Mouse (Mus musculus): ENCODE data around the gene Ranbp10. TPM values are rescaled to one million over a fixed set of nuclear protein-coding genes. Genes with fewer than 3 reads are reported as not detected.
A peak's percentile ranks its signal among the peaks of the same experiment; 100 is the strongest.

Ranbp10 gene
- 10 to 100 TPM; 24.7 to 25.7 TPM for total RNA-seq (2021)
- long read RNA-seq, full-length matches to known transcripts = 10 of 28 reads
- long read RNA-seq, partial matches to known transcripts = 12 of 28 reads
- long read RNA-seq, other reads (novel, unspliced or antisense) = 6 of 28 reads

DNA sequence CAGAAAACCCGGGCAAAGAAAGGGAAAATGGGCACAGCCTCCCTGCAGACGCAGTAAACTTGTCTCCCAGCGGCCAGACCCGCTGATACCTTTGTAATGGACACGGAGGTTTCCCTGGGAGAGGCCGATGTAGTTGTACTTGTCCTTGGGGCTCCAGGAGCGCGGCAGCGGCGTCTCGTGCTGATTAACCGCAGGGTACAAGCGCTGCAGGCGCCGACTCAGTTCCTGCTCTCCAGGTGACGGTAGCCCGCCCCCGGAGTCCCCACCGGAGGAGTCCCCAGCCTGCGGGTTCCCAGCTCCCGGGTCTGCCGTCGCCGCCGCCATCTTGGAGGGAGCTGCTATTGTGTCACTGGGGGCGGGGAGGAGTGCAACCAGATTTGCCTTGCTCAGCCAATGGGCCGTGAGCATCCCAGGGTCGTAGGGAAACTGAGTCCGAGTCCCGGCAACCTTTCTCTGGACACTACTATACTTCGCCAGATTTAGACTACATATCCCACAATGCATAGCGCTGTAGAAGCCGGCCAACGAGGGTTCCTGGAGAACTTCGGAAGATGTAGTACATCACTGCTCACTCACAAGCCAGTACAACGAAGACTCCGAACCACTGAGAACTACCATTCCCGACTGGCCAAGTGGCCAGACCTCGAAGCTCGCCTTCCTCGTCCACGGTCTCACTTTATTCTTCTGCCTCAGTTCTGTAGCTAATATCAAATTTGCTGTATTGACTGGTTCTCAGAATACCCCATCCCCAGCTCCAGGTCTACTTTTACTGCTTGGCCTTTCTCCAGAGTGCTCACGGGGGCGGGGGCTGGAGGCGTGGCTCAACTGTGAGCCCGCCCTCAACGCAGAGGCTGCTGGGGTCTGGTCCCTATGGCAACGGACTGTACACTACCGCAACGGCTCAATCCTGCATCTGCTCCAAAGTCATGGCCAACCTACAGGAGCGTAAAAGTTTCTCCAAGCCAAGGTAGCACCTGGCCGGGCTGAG, at the start of gene Ranbp10, which contains the start of gene Tsnaxip1:
Ranbp10 (minus strand) TSS at position 490 of the 988 bp plus-strand sequence.
Tsnaxip1 (plus strand) TSS at position 871 of the 988 bp plus-strand sequence.
- peak; percentile 97 to 99 for DNase-seq (ENCODE audit: low spot score in 2 of 2)

DNA sequence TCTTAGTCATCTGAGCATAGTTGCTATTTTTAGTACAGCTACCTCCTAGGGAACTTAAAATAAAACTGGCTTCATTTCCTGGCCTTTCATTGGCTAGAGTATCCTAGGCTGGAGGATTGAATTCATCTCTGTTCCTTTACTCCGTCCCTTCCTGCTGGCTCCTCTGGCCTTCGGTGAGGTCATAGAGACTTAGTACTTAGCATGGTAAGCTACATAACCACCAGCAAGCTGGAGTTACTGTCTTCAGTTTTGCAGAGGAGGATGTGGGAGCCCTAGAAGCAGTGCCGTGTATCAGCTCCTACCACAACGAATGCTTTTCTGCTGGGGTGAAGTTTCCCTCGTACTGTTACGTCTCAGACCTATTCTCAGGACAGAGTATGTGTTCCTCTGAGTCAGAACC, 47.2 kb upstream of the Ranbp10 start:
- no peak for DNase-seq (ENCODE audit: low spot score in 2 of 2)

GRCm38 (mm10) chr8:105866364-105867029, 39.3 kb upstream of the Ranbp10 start:
- DNase-seq (ENCODE audit: low spot score in 2 of 2) = no peak

- DNase-seq (ENCODE audit: low spot score in 2 of 2) = no peak
These were observed 34.8 kb upstream of the Ranbp10 start for GRCm38 (mm10) chr8:105861951-105862350.

DNA sequence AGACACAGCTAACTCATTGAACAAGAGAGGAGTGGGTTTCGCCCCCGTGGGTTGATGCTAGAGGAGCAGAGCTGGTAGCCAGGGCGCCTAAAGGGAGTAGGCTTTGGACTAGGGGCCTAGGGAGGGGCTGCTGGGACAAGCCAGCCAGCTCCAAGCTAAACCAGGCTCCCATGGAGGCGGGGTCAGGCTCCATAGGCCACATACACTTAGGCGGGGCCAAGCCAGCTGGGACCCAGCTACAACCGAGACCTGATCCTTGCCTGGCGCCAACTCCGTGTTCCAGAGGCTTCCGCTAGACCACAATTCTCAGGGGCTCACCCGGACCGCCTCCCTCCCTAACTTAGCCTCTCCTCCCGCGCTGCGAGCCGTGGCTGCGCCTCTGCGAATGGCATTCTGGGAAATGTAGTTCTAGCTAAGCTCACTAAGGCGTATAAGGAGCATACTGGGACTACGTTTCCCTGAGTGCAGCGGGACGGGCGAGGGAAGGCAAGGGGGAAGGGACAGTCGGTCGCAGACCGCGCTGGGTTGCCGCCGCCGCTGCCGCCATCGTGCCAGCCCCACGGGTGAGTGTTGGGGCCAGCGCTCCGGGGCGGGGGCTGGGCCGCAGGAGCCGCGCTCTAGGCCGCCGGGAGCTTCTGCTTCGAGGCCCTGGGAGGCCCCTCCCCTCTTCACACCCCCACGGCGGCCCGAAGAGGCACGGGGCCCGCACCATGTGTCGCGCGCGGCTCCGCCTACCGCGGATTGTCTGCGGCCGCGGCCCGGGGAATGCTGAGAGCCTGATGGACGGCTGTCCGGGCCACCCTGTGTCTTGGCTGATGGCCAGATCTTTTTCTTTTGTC, 33.2 kb upstream of the Ranbp10 start, which contains the start of gene Nutf2:
Nutf2 (plus strand) TSS at position 438 of the 839 bp plus-strand sequence.
- DNase-seq (ENCODE audit: low spot score in 2 of 2) = peak; percentile 93 to 97

GRCm38 (mm10) chr8:105859314-105859713, 32.2 kb upstream of the Ranbp10 start:
- DNase-seq (ENCODE audit: low spot score in 2 of 2) = no peak

DNA sequence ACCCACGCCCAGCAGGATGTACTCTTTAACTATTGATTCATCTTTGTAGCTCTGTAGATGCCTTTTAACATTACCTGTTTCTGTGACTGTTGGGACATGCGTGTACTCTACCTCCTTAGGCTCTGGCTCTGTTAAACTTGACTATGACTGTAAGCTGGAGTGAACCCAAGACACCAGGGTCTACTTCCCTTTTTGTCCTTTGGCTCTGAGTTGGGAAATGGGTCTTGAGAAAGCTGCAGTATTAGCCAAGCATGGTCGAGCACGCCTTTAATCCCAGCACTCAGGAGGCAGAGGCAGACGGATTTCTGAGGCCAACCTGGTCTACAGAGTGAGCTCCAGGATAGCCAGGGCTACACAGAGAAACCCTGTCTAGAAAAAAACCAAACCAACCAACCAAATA, 31.3 kb upstream of the Ranbp10 start:
- no peak for DNase-seq (ENCODE audit: low spot score in 2 of 2)

DNA sequence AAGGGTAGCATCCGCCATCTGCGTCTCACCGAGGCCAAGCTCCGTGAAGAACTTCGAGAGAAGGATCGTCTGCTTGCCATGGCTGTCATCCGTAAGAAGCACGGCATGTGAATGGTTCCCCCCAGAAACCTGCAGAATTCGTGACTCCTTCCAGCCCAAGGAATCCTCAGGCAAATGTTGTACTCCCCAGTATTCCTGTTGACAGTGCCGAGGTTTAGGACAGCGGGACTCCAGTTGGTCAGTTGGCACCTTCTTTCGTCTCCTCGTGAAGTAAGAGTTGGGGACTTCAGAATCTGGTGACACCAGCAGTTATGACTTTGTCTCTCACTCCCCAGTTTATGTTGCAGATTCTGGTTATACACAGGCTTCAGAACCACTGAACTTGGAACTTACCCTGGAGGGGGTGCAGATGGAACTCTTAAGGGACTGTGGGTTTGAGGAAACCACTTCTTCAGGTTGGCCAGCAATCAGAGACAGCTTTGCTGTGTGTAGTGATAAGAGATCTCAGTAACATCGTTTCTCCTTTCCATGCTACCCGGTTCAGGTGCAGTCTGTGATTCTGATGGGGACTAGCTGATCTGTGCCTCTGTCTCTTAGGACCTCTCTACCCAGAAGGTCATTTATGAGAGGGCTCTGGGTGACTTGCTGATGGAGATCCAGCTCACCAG, 29.2 kb upstream of the Ranbp10 start:
- no peak for DNase-seq (ENCODE audit: low spot score in 2 of 2)

- peak in 1 of 2 experiments; percentile 23 for DNase-seq (ENCODE audit: low spot score in 2 of 2)
These were observed 28.4 kb upstream of the Ranbp10 start for GRCm38 (mm10) chr8:105855248-105856167.

- DNase-seq (ENCODE audit: low spot score in 2 of 2) = peak; percentile 86 to 93
These were observed 27.6 kb upstream of the Ranbp10 start, which contains the start of gene Thap11 for GRCm38 (mm10) chr8:105854715-105855216. Gene Thap11, plus strand, starts transcription at chr8:105855132.

- no peak for DNase-seq (ENCODE audit: low spot score in 2 of 2)
These were observed 27.2 kb upstream of the Ranbp10 start for GRCm38 (mm10) chr8:105854303-105854702.

- DNase-seq (ENCODE audit: low spot score in 2 of 2) = no peak
These were observed 26.0 kb upstream of the Ranbp10 start, which contains the start of gene Cenpt for GRCm38 (mm10) chr8:105853178-105853577. Gene Cenpt, minus strand, starts transcription at chr8:105853278.

DNA sequence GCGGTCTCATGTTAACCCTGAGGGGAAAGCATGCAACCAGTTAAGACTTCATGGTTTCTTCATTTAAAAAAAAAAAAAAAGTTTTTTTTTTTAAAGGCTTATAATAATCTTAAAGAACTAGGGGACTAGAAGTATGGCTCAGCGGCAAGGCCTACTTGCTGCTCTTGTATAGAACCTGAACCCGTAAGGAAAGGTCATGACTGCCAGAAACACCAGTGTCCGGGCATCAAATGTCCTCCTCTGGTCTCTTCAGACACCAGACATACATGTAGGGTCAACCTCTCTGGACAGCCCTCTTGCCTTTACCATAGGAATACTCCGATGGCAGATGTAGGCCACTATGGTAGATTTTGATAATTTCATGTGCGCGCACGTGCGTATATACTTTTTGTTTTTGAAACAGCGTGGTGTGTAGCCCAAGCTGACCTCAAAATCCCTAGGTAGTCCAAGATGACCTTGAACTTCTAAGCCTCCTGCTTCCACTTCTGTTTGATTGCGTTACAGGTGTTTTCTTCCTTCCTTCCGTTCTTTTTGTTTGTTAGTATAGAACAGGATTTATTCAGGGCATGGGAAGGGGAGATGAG, 25.1 kb upstream of the Ranbp10 start:
- no peak for DNase-seq (ENCODE audit: low spot score in 2 of 2)

DNA sequence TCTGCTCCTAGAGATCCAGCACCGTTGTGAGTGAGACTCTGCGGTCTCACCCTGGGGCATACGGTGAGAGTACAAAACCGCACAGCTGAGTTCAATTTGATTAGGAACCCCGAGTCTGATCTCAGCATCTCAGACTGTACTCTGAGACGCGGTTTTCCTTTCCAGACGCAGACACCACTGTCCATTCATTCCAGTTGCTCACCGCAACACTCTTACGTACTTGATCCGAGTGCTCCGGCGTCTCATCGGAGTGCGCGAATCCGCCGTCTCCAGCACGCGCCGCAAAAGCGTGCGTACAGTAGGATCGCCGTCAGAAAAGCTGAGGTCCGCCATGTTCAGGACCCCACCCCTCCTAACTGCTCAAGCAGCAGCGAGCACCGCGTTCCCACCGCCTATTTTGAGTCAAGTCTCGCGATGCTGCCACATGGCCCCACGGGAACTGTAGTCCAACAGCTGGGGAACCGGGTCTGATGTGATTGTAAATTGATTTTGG, 24.5 kb upstream of the Ranbp10 start:
- peak; percentile 85 to 93 for DNase-seq (ENCODE audit: low spot score in 2 of 2)

DNA sequence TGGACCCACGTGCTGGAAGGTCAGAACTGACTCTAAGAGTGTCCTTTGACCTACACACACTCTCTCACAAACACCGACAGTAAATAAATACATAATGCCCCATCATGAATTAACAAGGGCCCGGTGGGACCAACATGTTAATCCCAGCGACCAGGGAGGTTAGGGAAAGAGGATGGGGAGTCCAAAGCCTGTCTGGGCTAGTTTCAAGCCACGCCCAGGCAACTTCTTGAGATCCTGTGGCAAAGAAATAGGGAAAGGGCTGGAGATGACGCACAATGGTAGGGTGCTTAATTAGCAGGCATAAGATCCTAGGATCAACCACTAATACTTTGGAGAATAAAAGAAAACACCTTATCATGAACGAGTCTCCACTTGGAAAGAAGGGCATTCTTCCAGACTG, 23.5 kb upstream of the Ranbp10 start:
- no peak for DNase-seq (ENCODE audit: low spot score in 2 of 2)

DNA sequence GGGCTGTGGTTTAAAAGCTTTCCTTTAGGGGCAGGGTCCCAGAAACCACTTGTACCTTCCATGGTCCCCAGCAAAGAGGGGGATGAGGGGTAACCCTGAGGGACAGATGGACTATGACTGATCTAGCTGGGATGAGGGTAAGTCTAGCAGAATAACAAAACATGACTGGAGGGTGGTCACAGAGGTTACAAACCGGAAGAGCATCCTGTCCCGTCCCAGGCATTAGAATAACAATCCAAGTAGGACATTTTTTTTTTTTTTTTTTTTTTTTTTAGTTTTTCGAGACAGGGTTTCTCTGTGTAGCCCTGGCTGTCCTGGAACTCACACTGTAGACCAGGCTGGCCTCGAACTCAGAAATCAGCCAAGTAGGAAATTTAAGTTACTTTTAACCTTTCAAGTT, 22.9 kb upstream of the Ranbp10 start:
- DNase-seq (ENCODE audit: low spot score in 2 of 2) = no peak

- no peak for DNase-seq (ENCODE audit: low spot score in 2 of 2)
These were observed 19.5 kb upstream of the Ranbp10 start for GRCm38 (mm10) chr8:105846678-105847077.

- DNase-seq (ENCODE audit: low spot score in 2 of 2) = no peak
These were observed 12.1 kb upstream of the Ranbp10 start for GRCm38 (mm10) chr8:105839209-105839608.

Data from layer of hippocampus, adult 18-20 months (tissue).